Mouse (Mus musculus): ENCODE data around the gene Dkkl1. TPM values are rescaled to one million over a fixed set of nuclear protein-coding genes. Genes with fewer than 3 reads are reported as not detected.

Gene Dkkl1
- polyA plus RNA-seq, 1 experiment from 2014 or later, result 0.91 TPM

DNA sequence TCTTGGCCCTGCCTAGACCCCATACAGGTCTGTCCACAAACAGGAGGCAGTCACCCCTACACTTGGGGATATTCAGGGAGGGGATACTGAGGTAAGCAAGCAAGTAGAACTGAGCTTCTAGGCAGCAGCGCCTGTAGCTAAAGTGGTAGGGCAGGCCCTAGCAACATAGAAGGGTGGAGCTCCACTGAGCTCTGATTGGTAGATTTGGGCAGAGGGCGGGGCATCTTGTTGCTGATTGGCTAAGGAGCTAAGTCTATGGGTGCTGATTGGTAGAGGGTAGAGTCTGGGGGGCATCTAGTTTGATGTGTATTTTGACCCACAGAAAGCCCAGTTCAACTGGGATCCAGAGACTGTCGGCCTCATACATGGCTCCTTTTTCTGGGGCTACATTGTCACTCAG lies 42.5 kb downstream of the Dkkl1 start:
- 87% methylated on average over 3 of the region's 3 CpGs for WGBS
- H3K4me1 ChIP-seq (ENCODE audit: control insufficient read depth, insufficient read depth, low read length), result peaks cover 4% of the 10 kb centered on the region; the same call in 1 of the 2 replicates
- ATAC-seq, result no peak

GRCm38 (mm10) chr7:45168656-45169055 lies 43.3 kb downstream of the Dkkl1 start:
- Histone ChIP-seq H3K4me2 (ENCODE audit: low read length) (peak overlapping the region; percentile 20), H3K4me1 (ENCODE audit: control insufficient read depth, insufficient read depth, low read length) (peaks cover 6% of the 10 kb centered on the region; the same call in 1 of the 2 replicates), H3K4me3 (ENCODE audit: low read depth, low read length) (peak overlapping the region; percentile 8; the same call in 1 of the 2 replicates), H3K36me3 (ENCODE audit: control insufficient read depth, insufficient read depth, low read length) (no peaks in the 10 kb centered on the region), H3K9me3 (replicated peaks; ENCODE audit: control insufficient read depth, low read length) (no peaks in the 10 kb centered on the region), H3K27ac (ENCODE audit: low read depth, low read length) (no peak overlapping the region), H3K27me3 (replicated peaks; ENCODE audit: control insufficient read depth, insufficient read depth, low read length) (peaks cover 55% of the 10 kb centered on the region), H3K9ac (ENCODE audit: low read length) (no peak overlapping the region)
- ATAC-seq (no peak), DNase-seq (ENCODE audit: low spot score) (no peak)
- 5% methylated on average over 24 of the region's 24 CpGs for WGBS

More for the DNA sequence above, 42.5 kb downstream of the Dkkl1 start:
- Histone ChIP-seq H3K27me3 (replicated peaks; ENCODE audit: control insufficient read depth, insufficient read depth, low read length) (peaks cover 53% of the 10 kb centered on the region), H3K4me3 (ENCODE audit: low read depth, low read length) (no peak overlapping the region), H3K4me2 (ENCODE audit: low read length) (no peak overlapping the region), H3K9me3 (replicated peaks; ENCODE audit: control insufficient read depth, low read length) (no peaks in the 10 kb centered on the region), H3K9ac (ENCODE audit: low read length) (no peak overlapping the region), H3K27ac (ENCODE audit: low read depth, low read length) (no peak overlapping the region), H3K36me3 (ENCODE audit: control insufficient read depth, insufficient read depth, low read length) (no peaks in the 10 kb centered on the region)
- DNase-seq (ENCODE audit: low spot score), result no peak

- ATAC-seq, result peak; percentile 38; the same call in 1 of the 2 replicates
- Histone ChIP-seq H3K27me3 (replicated peaks; ENCODE audit: control insufficient read depth, insufficient read depth, low read length) (peaks cover 63% of the 10 kb centered on the region), H3K9me3 (replicated peaks; ENCODE audit: control insufficient read depth, low read length) (no peaks in the 10 kb centered on the region), H3K9ac (ENCODE audit: low read length) (peak overlapping the region; percentile 1; the same call in 1 of the 2 replicates), H3K36me3 (ENCODE audit: control insufficient read depth, insufficient read depth, low read length) (no peaks in the 10 kb centered on the region), H3K27ac (ENCODE audit: low read depth, low read length) (peak overlapping the region; percentile 23), H3K4me2 (ENCODE audit: low read length) (peak overlapping the region; percentile 20), H3K4me3 (ENCODE audit: low read depth, low read length) (no peak overlapping the region), H3K4me1 (ENCODE audit: control insufficient read depth, insufficient read depth, low read length) (peaks cover 6% of the 10 kb centered on the region; the same call in 1 of the 2 replicates)
- DNase-seq (ENCODE audit: low spot score), result peak; percentile 46
- WGBS, result 2% methylated on average over 19 of the region's 19 CpGs
These were observed 44.0 kb downstream of the Dkkl1 start for GRCm38 (mm10) chr7:45167761-45168445.

DNA sequence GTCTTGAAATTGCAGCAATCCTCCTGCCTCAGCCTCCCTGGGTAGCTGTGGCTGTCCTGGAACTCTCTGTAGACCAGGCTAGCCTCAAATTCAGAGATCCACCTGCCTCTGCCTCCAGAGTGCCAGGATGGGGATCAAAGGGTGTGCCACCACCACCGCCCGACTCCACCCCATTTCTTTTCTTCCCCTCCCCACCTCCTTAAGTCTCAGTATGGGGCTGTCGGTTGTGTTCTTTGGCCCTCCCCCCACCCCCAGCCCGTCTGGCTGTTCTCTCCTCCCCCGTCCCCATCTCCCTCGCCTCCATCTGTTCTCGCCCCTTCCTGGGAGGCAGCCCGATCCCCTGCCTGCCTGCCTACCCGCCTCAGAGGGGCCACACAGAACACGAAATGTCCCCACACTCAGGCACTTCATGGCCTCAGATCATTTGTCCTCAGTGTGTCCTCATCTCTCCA lies 45.0 kb downstream of the Dkkl1 start:
- no peak overlapping the region for H3K4me3 ChIP-seq (ENCODE audit: low read depth, low read length)
- no peak overlapping the region for H3K9ac ChIP-seq (ENCODE audit: low read length)
- ATAC-seq, result peak; percentile 22; the same call in 1 of the 2 replicates
- H3K36me3 ChIP-seq (ENCODE audit: control insufficient read depth, insufficient read depth, low read length), result no peaks in the 10 kb centered on the region
- peak overlapping the region; percentile 20; the same call in 1 of the 2 replicates for H3K4me2 ChIP-seq (ENCODE audit: low read length)
- no peaks in the 10 kb centered on the region for H3K9me3 ChIP-seq (replicated peaks; ENCODE audit: control insufficient read depth, low read length)
- H3K4me1 ChIP-seq (ENCODE audit: control insufficient read depth, insufficient read depth, low read length), result peaks cover 10% of the 10 kb centered on the region
- DNase-seq (ENCODE audit: low spot score), result peak; percentile 45
- WGBS, result 19% methylated on average over 10 of the region's 10 CpGs
- H3K27me3 ChIP-seq (replicated peaks; ENCODE audit: control insufficient read depth, insufficient read depth, low read length), result peaks cover 68% of the 10 kb centered on the region
- H3K27ac ChIP-seq (ENCODE audit: low read depth, low read length), result peak overlapping the region; percentile 23; the same call in 1 of the 2 replicates

DNA sequence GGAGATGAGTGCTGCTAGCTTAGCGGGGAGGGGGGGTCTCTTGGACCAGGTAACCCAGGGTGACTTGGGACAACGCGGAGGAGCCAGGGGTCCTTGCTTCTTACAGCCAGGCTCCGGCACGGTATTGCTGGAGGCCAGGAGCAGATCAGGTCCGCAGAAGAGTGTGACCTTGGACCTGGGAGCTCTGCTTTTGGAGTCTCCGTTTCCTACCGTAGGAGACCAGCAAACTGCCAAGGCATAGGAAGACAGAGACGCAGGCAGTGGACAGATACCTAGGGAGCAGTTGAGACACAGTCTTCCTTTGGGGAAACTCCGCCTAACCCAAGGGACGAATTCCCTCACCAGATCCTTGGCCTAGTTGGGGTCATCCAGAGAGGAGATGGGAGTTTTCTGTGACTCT lies 46.2 kb downstream of the Dkkl1 start:
- H3K4me3 ChIP-seq (ENCODE audit: low read depth, low read length), result peak overlapping the region; percentile 45
- H3K9me3 ChIP-seq (replicated peaks; ENCODE audit: control insufficient read depth, low read length), result no peaks in the 10 kb centered on the region
- no peaks in the 10 kb centered on the region for H3K36me3 ChIP-seq (ENCODE audit: control insufficient read depth, insufficient read depth, low read length)
- ATAC-seq, result no peak
- H3K27ac ChIP-seq (ENCODE audit: low read depth, low read length), result no peak overlapping the region
- no peak overlapping the region for H3K9ac ChIP-seq (ENCODE audit: low read length)
- H3K27me3 ChIP-seq (replicated peaks; ENCODE audit: control insufficient read depth, insufficient read depth, low read length), result peaks cover 68% of the 10 kb centered on the region
- DNase-seq (ENCODE audit: low spot score), result no peak
- peak overlapping the region; percentile 57 for H3K4me2 ChIP-seq (ENCODE audit: low read length)
- 40% methylated on average over 11 of the region's 11 CpGs for WGBS
- peaks cover 10% of the 10 kb centered on the region for H3K4me1 ChIP-seq (ENCODE audit: control insufficient read depth, insufficient read depth, low read length)

- H3K27ac ChIP-seq (ENCODE audit: low read depth, low read length), result no peak overlapping the region
- H3K9me3 ChIP-seq (replicated peaks; ENCODE audit: control insufficient read depth, low read length), result no peaks in the 10 kb centered on the region
- H3K4me2 ChIP-seq (ENCODE audit: low read length), result peak overlapping the region; percentile 57
- peaks cover 10% of the 10 kb centered on the region for H3K4me1 ChIP-seq (ENCODE audit: control insufficient read depth, insufficient read depth, low read length)
- H3K9ac ChIP-seq (ENCODE audit: low read length), result peak overlapping the region; percentile 65
- H3K36me3 ChIP-seq (ENCODE audit: control insufficient read depth, insufficient read depth, low read length), result no peaks in the 10 kb centered on the region
- peak overlapping the region; percentile 45 for H3K4me3 ChIP-seq (ENCODE audit: low read depth, low read length)
- peaks cover 63% of the 10 kb centered on the region for H3K27me3 ChIP-seq (replicated peaks; ENCODE audit: control insufficient read depth, insufficient read depth, low read length)
- 60% methylated on average over 5 of the region's 5 CpGs for WGBS
- no peak for ATAC-seq
- DNase-seq (ENCODE audit: low spot score), result no peak
These were observed 47.1 kb downstream of the Dkkl1 start for GRCm38 (mm10) chr7:45164833-45165232.

DNA sequence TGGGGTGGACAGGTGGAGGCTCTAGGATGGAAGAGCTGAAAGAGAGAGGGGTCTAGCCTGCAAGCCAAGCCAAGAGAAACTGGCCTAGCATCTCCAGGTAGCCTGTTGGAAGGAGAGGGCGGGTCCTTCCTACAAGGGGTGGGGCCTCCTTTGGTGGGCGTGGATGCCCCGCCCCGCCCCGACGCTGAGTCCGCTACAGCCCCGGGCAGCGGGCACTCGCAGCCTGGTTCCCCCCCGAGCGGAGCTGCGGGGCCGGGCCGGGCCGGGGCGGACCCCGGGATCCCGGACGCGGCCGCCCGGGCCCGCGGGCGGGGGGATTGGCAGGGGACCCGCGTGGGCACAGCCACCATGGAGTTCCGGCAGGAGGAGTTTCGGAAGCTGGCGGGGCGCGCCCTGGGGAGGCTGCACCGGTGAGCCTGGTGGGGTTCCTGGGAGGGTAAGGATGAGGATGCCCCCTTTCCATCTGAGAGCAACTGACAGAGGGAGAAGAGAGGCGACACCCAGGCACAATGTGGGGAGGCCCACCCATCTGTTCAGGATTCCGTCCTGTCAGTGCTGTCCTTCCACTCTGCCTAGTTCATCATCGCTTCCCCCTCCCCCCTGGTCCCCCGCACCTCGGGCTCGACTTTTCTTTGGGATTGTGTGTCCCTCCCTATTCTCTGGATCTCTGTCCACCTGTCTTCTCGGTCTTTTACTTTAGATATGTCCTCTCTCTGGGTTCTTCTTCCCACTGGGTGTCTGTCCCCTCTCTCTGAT lies 48.0 kb downstream of the Dkkl1 start, which contains the start of gene Slc17a7:
Gene Slc17a7, plus strand, starts transcription at position 215 of the 756 bp plus-strand sequence.
- Histone ChIP-seq H3K27ac (ENCODE audit: low read depth, low read length) (peak within 1 kb of the TSS; percentile 52; the same call in 1 of the 2 replicates), H3K4me2 (ENCODE audit: low read length) (peak within 1 kb of the TSS; percentile 57), H3K4me3 (ENCODE audit: low read depth, low read length) (peak within 1 kb of the TSS; percentile 45), H3K9ac (ENCODE audit: low read length) (peak within 1 kb of the TSS; percentile 65), H3K9me3 (replicated peaks; ENCODE audit: control insufficient read depth, low read length) (no peaks in the 10 kb centered on the region), H3K4me1 (ENCODE audit: control insufficient read depth, insufficient read depth, low read length) (peaks cover 10% of the 10 kb centered on the region), H3K36me3 (ENCODE audit: control insufficient read depth, insufficient read depth, low read length) (0 out of 2 replicates have a peak, but pooled peaks cover 7% of the 10 kb centered on the region), H3K27me3 (replicated peaks; ENCODE audit: control insufficient read depth, insufficient read depth, low read length) (peaks cover 56% of the 10 kb centered on the region)
- WGBS, result under 1% methylated on average over 40 of the region's 41 CpGs
- DNase-seq (ENCODE audit: low spot score) (peak; percentile 45), ATAC-seq (no peak; the same call in 1 of the 2 replicates)

GRCm38 (mm10) chr7:45162996-45163615 lies 48.8 kb downstream of the Dkkl1 start:
- 70% methylated on average over 9 of the region's 9 CpGs for WGBS
- H3K4me3 ChIP-seq (ENCODE audit: low read depth, low read length), result no peak overlapping the region
- H3K36me3 ChIP-seq (ENCODE audit: control insufficient read depth, insufficient read depth, low read length), result 0 out of 2 replicates have a peak, but pooled peaks cover 13% of the 10 kb centered on the region
- no peak overlapping the region for H3K9ac ChIP-seq (ENCODE audit: low read length)
- no peak overlapping the region for H3K27ac ChIP-seq (ENCODE audit: low read depth, low read length)
- peak overlapping the region; percentile 57; the same call in 1 of the 2 replicates for H3K4me2 ChIP-seq (ENCODE audit: low read length)
- H3K27me3 ChIP-seq (replicated peaks; ENCODE audit: control insufficient read depth, insufficient read depth, low read length), result peaks cover 48% of the 10 kb centered on the region
- no peaks in the 10 kb centered on the region for H3K9me3 ChIP-seq (replicated peaks; ENCODE audit: control insufficient read depth, low read length)
- H3K4me1 ChIP-seq (ENCODE audit: control insufficient read depth, insufficient read depth, low read length), result peaks cover 7% of the 10 kb centered on the region
- DNase-seq (ENCODE audit: low spot score) (no peak), ATAC-seq (no peak)

Measured in forebrain, embryonic 14.5 days (tissue).